Mouse (Mus musculus): Measurements from ENCODE around the gene Ctbp2. TPM values are rescaled to one million over a fixed set of nuclear protein-coding genes. Genes with fewer than 3 reads are reported as not detected.

Ctbp2 gene
- polyA plus RNA-seq, 1 experiment: 0.89 TPM

GRCm38 (mm10) chr7:133094161-133094560 lies 30.0 kb downstream of the Ctbp2 start:
- peaks cover 2% of the 10 kb centered on the region for H3K4me1 ChIP-seq (ENCODE audit: control insufficient read depth)
- H3K27me3 ChIP-seq (ENCODE audit: control insufficient read depth): no peaks in the 10 kb centered on the region
- H3K36me3 ChIP-seq (ENCODE audit: control insufficient read depth): no peaks in the 10 kb centered on the region
- no peaks in the 10 kb centered on the region for H3K9me3 ChIP-seq (ENCODE audit: control insufficient read depth, low read length)
- H3K4me3 ChIP-seq (replicated peaks): no peak overlapping the region
- no peak for TF ChIP-seq GATA1 (IDR thresholded peaks at IDR 0.05; ENCODE audit: low read length)
- TF ChIP-seq TAL1 (IDR thresholded peaks at IDR 0.05; ENCODE audit: low read length): no peak

- no peaks in the 10 kb centered on the region for H3K9me3 ChIP-seq (ENCODE audit: control insufficient read depth, low read length)
- H3K4me1 ChIP-seq (ENCODE audit: control insufficient read depth): peaks cover 2% of the 10 kb centered on the region
- no peak overlapping the region for H3K4me3 ChIP-seq (replicated peaks)
- no peaks in the 10 kb centered on the region for H3K27me3 ChIP-seq (ENCODE audit: control insufficient read depth)
- no peak for TF ChIP-seq GATA1 (IDR thresholded peaks at IDR 0.05; ENCODE audit: low read length)
- TF ChIP-seq TAL1 (IDR thresholded peaks at IDR 0.05; ENCODE audit: low read length): no peak
- no peaks in the 10 kb centered on the region for H3K36me3 ChIP-seq (ENCODE audit: control insufficient read depth)
Measured at GRCm38 (mm10) chr7:133093731-133094130, 30.4 kb downstream of the Ctbp2 start.

- no peaks in the 10 kb centered on the region for H3K27me3 ChIP-seq (ENCODE audit: control insufficient read depth)
- H3K9me3 ChIP-seq (ENCODE audit: control insufficient read depth, low read length): no peaks in the 10 kb centered on the region
- TF ChIP-seq GATA1 (IDR thresholded peaks at IDR 0.05; ENCODE audit: low read length) (no peak), TAL1 (IDR thresholded peaks at IDR 0.05; ENCODE audit: low read length) (no peak)
- no peak overlapping the region for H3K4me3 ChIP-seq (replicated peaks)
- peaks cover 2% of the 10 kb centered on the region for H3K4me1 ChIP-seq (ENCODE audit: control insufficient read depth)
- H3K36me3 ChIP-seq (ENCODE audit: control insufficient read depth): no peaks in the 10 kb centered on the region
Measured at GRCm38 (mm10) chr7:133090641-133091040, 33.5 kb downstream of the Ctbp2 start.

GRCm38 (mm10) chr7:133089621-133090260 lies 34.4 kb downstream of the Ctbp2 start:
- peaks cover 2% of the 10 kb centered on the region for H3K4me1 ChIP-seq (ENCODE audit: control insufficient read depth)
- H3K27me3 ChIP-seq (ENCODE audit: control insufficient read depth): no peaks in the 10 kb centered on the region
- H3K4me3 ChIP-seq (replicated peaks): no peak overlapping the region
- no peaks in the 10 kb centered on the region for H3K9me3 ChIP-seq (ENCODE audit: control insufficient read depth, low read length)
- no peaks in the 10 kb centered on the region for H3K36me3 ChIP-seq (ENCODE audit: control insufficient read depth)
- no peak for TF ChIP-seq TAL1 (IDR thresholded peaks at IDR 0.05; ENCODE audit: low read length)
- no peak for TF ChIP-seq GATA1 (IDR thresholded peaks at IDR 0.05; ENCODE audit: low read length)

- TF ChIP-seq TAL1 (IDR thresholded peaks at IDR 0.05; ENCODE audit: low read length) (no peak), GATA1 (IDR thresholded peaks at IDR 0.05; ENCODE audit: low read length) (no peak)
- H3K36me3 ChIP-seq (ENCODE audit: control insufficient read depth): no peaks in the 10 kb centered on the region
- no peak overlapping the region for H3K4me3 ChIP-seq (replicated peaks)
- H3K27me3 ChIP-seq (ENCODE audit: control insufficient read depth): no peaks in the 10 kb centered on the region
- H3K9me3 ChIP-seq (ENCODE audit: control insufficient read depth, low read length): no peaks in the 10 kb centered on the region
- peaks cover 2% of the 10 kb centered on the region for H3K4me1 ChIP-seq (ENCODE audit: control insufficient read depth)
Measured at GRCm38 (mm10) chr7:133088830-133089261, 35.3 kb downstream of the Ctbp2 start.

GRCm38 (mm10) chr7:133088411-133088810 lies 35.7 kb downstream of the Ctbp2 start:
- no peaks in the 10 kb centered on the region for H3K36me3 ChIP-seq (ENCODE audit: control insufficient read depth)
- H3K27me3 ChIP-seq (ENCODE audit: control insufficient read depth): no peaks in the 10 kb centered on the region

GRCm38 (mm10) chr7:133085408-133085807 lies 38.7 kb downstream of the Ctbp2 start:
- no peak for TF ChIP-seq GATA1 (IDR thresholded peaks at IDR 0.05; ENCODE audit: low read length)
- H3K4me1 ChIP-seq (ENCODE audit: control insufficient read depth): no peaks in the 10 kb centered on the region; the same call in 1 of the 2 replicates
- H3K27me3 ChIP-seq (ENCODE audit: control insufficient read depth): no peaks in the 10 kb centered on the region
- no peaks in the 10 kb centered on the region for H3K36me3 ChIP-seq (ENCODE audit: control insufficient read depth)
- no peaks in the 10 kb centered on the region for H3K9me3 ChIP-seq (ENCODE audit: control insufficient read depth, low read length)
- H3K4me3 ChIP-seq (replicated peaks): no peak overlapping the region

More at GRCm38 (mm10) chr7:133088411-133088810, 35.7 kb downstream of the Ctbp2 start:
- Histone ChIP-seq H3K4me3 (replicated peaks) (no peak overlapping the region), H3K4me1 (ENCODE audit: control insufficient read depth) (peaks cover 2% of the 10 kb centered on the region), H3K9me3 (ENCODE audit: control insufficient read depth, low read length) (no peaks in the 10 kb centered on the region)
- no peak for TF ChIP-seq TAL1 (IDR thresholded peaks at IDR 0.05; ENCODE audit: low read length)
- TF ChIP-seq GATA1 (IDR thresholded peaks at IDR 0.05; ENCODE audit: low read length): no peak

- Histone ChIP-seq H3K4me1 (ENCODE audit: control insufficient read depth) (no peaks in the 10 kb centered on the region), H3K4me3 (replicated peaks) (no peak overlapping the region), H3K9me3 (ENCODE audit: control insufficient read depth, low read length) (no peaks in the 10 kb centered on the region), H3K36me3 (ENCODE audit: control insufficient read depth) (no peaks in the 10 kb centered on the region), H3K27me3 (ENCODE audit: control insufficient read depth) (no peaks in the 10 kb centered on the region)
- TF ChIP-seq GATA1 (IDR thresholded peaks at IDR 0.05; ENCODE audit: low read length) (no peak), TAL1 (IDR thresholded peaks at IDR 0.05; ENCODE audit: low read length) (no peak)
Measured at GRCm38 (mm10) chr7:133083936-133084614, 40.1 kb downstream of the Ctbp2 start.

GRCm38 (mm10) chr7:133078929-133079328 lies 45.2 kb downstream of the Ctbp2 start:
- no peak overlapping the region for H3K4me3 ChIP-seq (replicated peaks)
- no peaks in the 10 kb centered on the region for H3K27me3 ChIP-seq (ENCODE audit: control insufficient read depth)
- no peak for TF ChIP-seq TAL1 (IDR thresholded peaks at IDR 0.05; ENCODE audit: low read length)
- H3K36me3 ChIP-seq (ENCODE audit: control insufficient read depth): no peaks in the 10 kb centered on the region
- H3K4me1 ChIP-seq (ENCODE audit: control insufficient read depth): no peaks in the 10 kb centered on the region
- H3K9me3 ChIP-seq (ENCODE audit: control insufficient read depth, low read length): no peaks in the 10 kb centered on the region

All from erythroblast, embryonic 14.5 days (primary cell).